Mouse (Mus musculus): ENCODE results near the gene Mapk10.

GRCm38 (mm10) chr5:103210644-103211043 is 490 bp downstream of the Mapk10 start:
- TF ChIP-seq CTCF (IDR thresholded peaks at IDR 0.05; ENCODE audit: low read depth, low read length) (no peak), GATA1 (IDR thresholded peaks at IDR 0.05; ENCODE audit: borderline replicate concordance, low read length) (no peak)

Data from G1E (cell line).